Mouse (Mus musculus) heart, embryonic 11.5 days (tissue): ENCODE data around the gene Olfr976. TPM values are rescaled to one million over a fixed set of nuclear protein-coding genes. Genes with fewer than 3 reads are reported as not detected.
"Not testable (repeated sequence)": the region's sequence is repeated elsewhere in the genome, so short reads cannot be mapped to it uniquely, and the experiment has no call there.

ENCODE experiments used
- ATAC-seq: fragments of 200-750 bp; cut with Nextera tagmentation; replicated peaks from 2 replicates; pipeline ENCODE4 v1.8.0; 2017; ENCODE audit warnings: moderate library complexity; ENCODE audit not compliant: insufficient number of reproducible peaks, low FRiP score, low TSS enrichment
- H3K27ac ChIP-seq: fragments of 300-500 bp; sonication (generic); 2 replicates; pipeline ENCODE4 v1.5.1; 2014; ENCODE audit warnings: mild to moderate bottlenecking, low read depth, low read length
- H3K27me3 ChIP-seq: fragments of 300-500 bp; sonication (generic); 2 replicates; pipeline ENCODE4 v1.6.1; 2014; ENCODE audit warnings: mild to moderate bottlenecking, low read length, mixed read lengths; ENCODE audit not compliant: control insufficient read depth, insufficient read depth
- H3K36me3 ChIP-seq: fragments of 300-500 bp; sonication (generic); 2 replicates; pipeline ENCODE4 v1.6.1; 2014; ENCODE audit warnings: mild to moderate bottlenecking, low read length, moderate library complexity, mixed read lengths; ENCODE audit not compliant: control insufficient read depth, insufficient read depth
- H3K4me1 ChIP-seq: fragments of 300-500 bp; sonication (generic); 2 replicates; pipeline ENCODE4 v1.6.1; 2014; ENCODE audit warnings: low read length; ENCODE audit not compliant: control insufficient read depth, insufficient read depth
- H3K4me2 ChIP-seq: fragments of 300-500 bp; sonication (generic); 2 replicates; pipeline ENCODE4 v1.6.1; 2014; ENCODE audit warnings: mild to moderate bottlenecking, moderate library complexity
- H3K4me3 ChIP-seq: fragments of 300-500 bp; sonication (generic); 2 replicates; pipeline ENCODE4 v1.5.1; 2014; ENCODE audit warnings: low read depth, low read length
- H3K9ac ChIP-seq: fragments of 300-500 bp; sonication (generic); 2 replicates; pipeline ENCODE4 v1.6.1; 2014; ENCODE audit warnings: mild to moderate bottlenecking, low read depth, low read length, moderate library complexity
- H3K9me3 ChIP-seq: fragments of 300-500 bp; sonication (generic); replicated peaks from 2 replicates; pipeline ENCODE4 v1.6.1; 2016; ENCODE audit warnings: low read length; ENCODE audit not compliant: control insufficient read depth
- WGBS: fragments of 180-500 bp; shearing (Covaris S2); extraction: QIAGEN DNeasy Blood & Tissue Kit; methylation state at CpG from one replicate; pipeline ENCODE4 v1.1.7; 2014; ENCODE audit not compliant: insufficient replicate concordance; 5-methylcytosine and 5-hydroxymethylcytosine counted together
- polyA plus RNA-seq: library from polyadenylated mRNA; unstranded; fragments of >200 nt; fragmentation: Nextera tagmentation; extraction: Ambion mirVana; gene quantifications from 2 replicates; pipeline ENCODE4 v1.2.1, GENCODE M21; 2014

Olfr976 gene
- polyA plus RNA-seq, 1 experiment from 2014 or later = not detected

GRCm38 (mm10) chr9:39927975-39928836 is 32.7 kb downstream of the Olfr976 start:
- H3K4me3 ChIP-seq, ATAC-seq, H3K9ac ChIP-seq, H3K4me2 ChIP-seq, H3K36me3 ChIP-seq, H3K27me3 ChIP-seq, H3K4me1 ChIP-seq, H3K9me3 ChIP-seq, H3K27ac ChIP-seq: not testable (repeated sequence)
- no CpG with 5 or more reads among the region's 4 CpGs for WGBS

GRCm38 (mm10) chr9:39909939-39910338 is 51.0 kb downstream of the Olfr976 start:
- H3K4me2 ChIP-seq = no peak overlapping the region
- no peaks in the 10 kb centered on the region for H3K27me3 ChIP-seq
- H3K9me3 ChIP-seq = no peaks in the 10 kb centered on the region
- WGBS = 66% methylated on average over 3 of the region's 3 CpGs
- no peak overlapping the region for H3K27ac ChIP-seq
- H3K36me3 ChIP-seq = no peaks in the 10 kb centered on the region
- no peak overlapping the region for H3K4me3 ChIP-seq
- no peak for ATAC-seq
- no peaks in the 10 kb centered on the region for H3K4me1 ChIP-seq
- H3K9ac ChIP-seq = no peak overlapping the region

- no peak within 1 kb of the TSS for H3K4me2 ChIP-seq
- 65% methylated on average over 2 of the region's 2 CpGs for WGBS
- no peaks in the 10 kb centered on the region for H3K9me3 ChIP-seq
- no peak within 1 kb of the TSS for H3K27ac ChIP-seq
- H3K36me3 ChIP-seq = no peaks in the 10 kb centered on the region
- no peak for ATAC-seq
- H3K4me1 ChIP-seq = no peaks in the 10 kb centered on the region
- H3K9ac ChIP-seq = no peak within 1 kb of the TSS
- H3K27me3 ChIP-seq = no peaks in the 10 kb centered on the region
- no peak within 1 kb of the TSS for H3K4me3 ChIP-seq
Measured at GRCm38 (mm10) chr9:39907036-39907435, 53.9 kb downstream of the Olfr976 start, which contains the start of gene Olfr229. Gene Olfr229 (plus strand): TSS chr9:39907336.

GRCm38 (mm10) chr9:39905106-39905505 is 55.8 kb downstream of the Olfr976 start:
- no peak for ATAC-seq
- no peak overlapping the region for H3K4me3 ChIP-seq
- H3K27ac ChIP-seq = no peak overlapping the region
- H3K27me3 ChIP-seq = no peaks in the 10 kb centered on the region
- no peaks in the 10 kb centered on the region for H3K9me3 ChIP-seq
- H3K36me3 ChIP-seq = no peaks in the 10 kb centered on the region
- WGBS = 70% methylated on average over 6 of the region's 6 CpGs
- no peak overlapping the region for H3K4me2 ChIP-seq
- H3K9ac ChIP-seq = no peak overlapping the region
- H3K4me1 ChIP-seq = no peaks in the 10 kb centered on the region

Other genes starting within 250 kb of the Olfr976 start
- gene Olfr965, start 249.8 kb downstream of the Olfr976 start, polyA plus RNA-seq = not detected in 2 replicates
- not detected in 2 replicates for gene Olfr150, start 230.2 kb downstream of the Olfr976 start, polyA plus RNA-seq
- gene Olfr967, start 214.9 kb downstream of the Olfr976 start, polyA plus RNA-seq = not detected in 2 replicates
- not detected in 2 replicates for gene Olfr968, start 177.9 kb downstream of the Olfr976 start, polyA plus RNA-seq
- gene Olfr969, start 170.2 kb downstream of the Olfr976 start, polyA plus RNA-seq = not detected in 2 replicates
- gene Olfr970, start 152.3 kb downstream of the Olfr976 start, polyA plus RNA-seq = not detected in 2 replicates
- not detected in 2 replicates for gene Olfr971, start 124.3 kb downstream of the Olfr976 start, polyA plus RNA-seq
- gene Olfr972, start 94.7 kb downstream of the Olfr976 start, polyA plus RNA-seq = not detected in 2 replicates
- gene Olfr229, start 53.8 kb downstream of the Olfr976 start, polyA plus RNA-seq = not detected in 2 replicates
- gene Olfr974, start 23.6 kb downstream of the Olfr976 start, polyA plus RNA-seq = not detected in 2 replicates
- not detected in 2 replicates for gene Olfr975, start 9.1 kb downstream of the Olfr976 start, polyA plus RNA-seq
- gene Olfr978, start 31.0 kb upstream of the Olfr976 start, polyA plus RNA-seq = not detected in 2 replicates
- not detected in 2 replicates for gene Olfr979, start 42.3 kb upstream of the Olfr976 start, polyA plus RNA-seq
- gene Olfr980, start 48.4 kb upstream of the Olfr976 start, polyA plus RNA-seq = not detected in 2 replicates
- not detected in 2 replicates for gene Olfr981, start 60.3 kb upstream of the Olfr976 start, polyA plus RNA-seq
- not detected in 2 replicates for gene Olfr982, start 112.7 kb upstream of the Olfr976 start, polyA plus RNA-seq
- not detected in 2 replicates for gene Olfr983, start 132.5 kb upstream of the Olfr976 start, polyA plus RNA-seq
- gene Olfr984, start 153.1 kb upstream of the Olfr976 start, polyA plus RNA-seq = not detected in 2 replicates
- not detected in 2 replicates for gene Olfr985, start 169.1 kb upstream of the Olfr976 start, polyA plus RNA-seq
- not detected in 2 replicates for gene Tmem225, start 187.0 kb upstream of the Olfr976 start, polyA plus RNA-seq
- 0.10 TPM in 1 of 2 replicates, not detected in the other for gene Olfr986, start 219.8 kb upstream of the Olfr976 start, polyA plus RNA-seq
- 4.8 and 5.4 TPM in 2 replicates for gene Zfp202, start 231.2 kb upstream of the Olfr976 start, polyA plus RNA-seq